9 mouse cellular contexts compared by ENCODE assay signal in genomic region chr5:130059413-130060328, GRCm38 (mm10). TPM values are rescaled to one million over a fixed set of nuclear protein-coding genes. Genes with fewer than 3 reads are reported as not detected.
DNase-seq lines count a peak whose midpoint lies in the region; ATAC-seq and TF ChIP-seq lines count a peak whose summit lies in the region.
"Had no signal": no experiment of that assay in that cellular context is flagged by ENCODE, and none has a peak within 500 bp of the region (broad histone marks: within the 10 kb centered on the region; RNA-seq: fewer than 3 reads in every experiment).

No protein-coding gene starts in this region.

- no peaks in the 10 kb centered on the region for H3K27me3 ChIP-seq in lung, embryonic 14.5 days (ENCODE audit: insufficient read depth, low read length)
- H3K27me3 ChIP-seq in hindbrain, embryonic 16.5 days (replicated peaks; ENCODE audit: control insufficient read depth, insufficient read depth, low read length) = no peaks in the 10 kb centered on the region
- no peaks in the 10 kb centered on the region for H3K27me3 ChIP-seq in neural tube, embryonic 15.5 days (replicated peaks)

- no peak for TF ChIP-seq POLR2A in lung, adult 2 months (IDR thresholded peaks at IDR 0.05; ENCODE audit: borderline replicate concordance, extremely low read depth, low read depth, low read length)

- H3K36me3 ChIP-seq in lung, embryonic 14.5 days (ENCODE audit: insufficient read depth) = peaks cover 30% of the 10 kb centered on the region
- peaks cover 5% of the 10 kb centered on the region for H3K36me3 ChIP-seq in hindbrain, embryonic 16.5 days (ENCODE audit: control insufficient read depth, insufficient read depth, low read length)
- peaks cover 27% of the 10 kb centered on the region for H3K36me3 ChIP-seq in neural tube, embryonic 15.5 days

- no peak overlapping the region for H3K9ac ChIP-seq in lung, embryonic 14.5 days
- no peak overlapping the region for H3K9ac ChIP-seq in hindbrain, embryonic 16.5 days (ENCODE audit: low read depth, low read length)
- H3K9ac ChIP-seq in neural tube, embryonic 15.5 days (replicated peaks) = no peak overlapping the region

- peak; percentile 35; the same call in 1 of the 2 replicates for ATAC-seq in lung, embryonic 14.5 days (ENCODE audit: insufficient read depth)
- ATAC-seq in hindbrain, embryonic 16.5 days = no peak
- no peak for ATAC-seq in neural tube, embryonic 15.5 days (ENCODE audit: low FRiP score)
- no peak for ATAC-seq in granulocyte monocyte progenitor cell, adult 5-6 weeks (replicated peaks; ENCODE audit: poor library complexity, severe bottlenecking)

- H3K4me3 ChIP-seq in lung, embryonic 14.5 days (ENCODE audit: low read depth, low read length) = no peak overlapping the region
- H3K4me3 ChIP-seq in lung, adult 2 months (replicated peaks; ENCODE audit: extremely low read depth, low read depth, low read length) = no peak overlapping the region
- no peak overlapping the region for H3K4me3 ChIP-seq in hindbrain, embryonic 16.5 days (ENCODE audit: low read length)
- no peak overlapping the region for H3K4me3 ChIP-seq in neural tube, embryonic 15.5 days (replicated peaks)

- H3K27ac ChIP-seq in lung, embryonic 14.5 days (ENCODE audit: low read depth) = peak overlapping the region; percentile 60; the same call in 1 of the 2 replicates
- 0 out of 2 replicates have a peak overlapping the region, but pooled peaks have one; percentile 29 for H3K27ac ChIP-seq in hindbrain, embryonic 16.5 days (ENCODE audit: low read depth, low read length)
- 0 out of 2 replicates have a peak overlapping the region, but pooled peaks have one; percentile 18 for H3K27ac ChIP-seq in neural tube, embryonic 15.5 days (replicated peaks)
- H3K27ac ChIP-seq: macrophage had no signal

- no peaks in the 10 kb centered on the region for H3K9me3 ChIP-seq in lung, embryonic 14.5 days (ENCODE audit: low read depth, low read length)
- no peaks in the 10 kb centered on the region for H3K9me3 ChIP-seq in hindbrain, embryonic 16.5 days (ENCODE audit: control insufficient read depth, low read length)
- no peaks in the 10 kb centered on the region for H3K9me3 ChIP-seq in neural tube, embryonic 15.5 days (replicated peaks)

- DNase-seq in adrenal gland, postnatal 10 days = peak; percentile 30
- DNase-seq in adrenal gland, postnatal 4 days (ENCODE audit: low spot score in 2 of 2) = no peak
- DNase-seq in lung, embryonic 14.5 days = peak; percentile 28
- no peak for DNase-seq in lung, adult 2 months
- DNase-seq in spleen, adult 12 weeks (ENCODE audit: low spot score) = no peak

- WGBS in lung, embryonic 14.5 days = 70% methylated on average over 12 of the region's 12 CpGs
- 55% methylated on average over 12 of the region's 12 CpGs for WGBS in lung, adult 2 months
- WGBS in hindbrain, embryonic 16.5 days = 75% methylated on average over 12 of the region's 12 CpGs
- 81% methylated on average over 12 of the region's 12 CpGs for WGBS in neural tube, embryonic 15.5 days

- no peak for TF ChIP-seq CTCF in lung, embryonic 14.5 days (IDR thresholded peaks at IDR 0.05; ENCODE audit: low read depth)
- no peak for TF ChIP-seq CTCF in lung, adult 2 months (IDR thresholded peaks at IDR 0.05; ENCODE audit: insufficient read depth, low read length)

- H3K4me2 ChIP-seq in lung, embryonic 14.5 days = no peak overlapping the region
- H3K4me2 ChIP-seq in hindbrain, embryonic 16.5 days (ENCODE audit: low read length) = no peak overlapping the region
- no peak overlapping the region for H3K4me2 ChIP-seq in neural tube, embryonic 15.5 days

- no peaks in the 10 kb centered on the region for H3K4me1 ChIP-seq in lung, embryonic 14.5 days (ENCODE audit: insufficient read depth)
- H3K4me1 ChIP-seq in lung, adult 2 months (ENCODE audit: control insufficient read depth, insufficient read depth, low read length) = peaks cover 3% of the 10 kb centered on the region; the same call in 1 of the 2 replicates
- H3K4me1 ChIP-seq in hindbrain, embryonic 16.5 days (ENCODE audit: control insufficient read depth, insufficient read depth, low read depth, low read length) = no peaks in the 10 kb centered on the region
- no peaks in the 10 kb centered on the region for H3K4me1 ChIP-seq in neural tube, embryonic 15.5 days

RNA-seq across cellular contexts. Expression of gene Tpst1, which starts 13.5 kb away (rescaled TPM):
- 10 to 100 TPM; 35.1 to 40.0 TPM for total RNA-seq in adrenal gland, postnatal 10 days (2021)
- total RNA-seq in adrenal gland, postnatal 4 days (2021) = 10 to 100 TPM; 41.7 to 43.8 TPM
- 76.1 and 77.3 TPM in 2 replicates for polyA plus RNA-seq in lung, embryonic 14.5 days (2014; fragmentation: Nextera tagmentation; extraction: Ambion mirVana)
- polyA plus RNA-seq in lung, adult 2 months (2012; rRNA removed) = 24.4 and 24.5 TPM in 2 replicates
- polyA plus RNA-seq in hindbrain, embryonic 16.5 days (2015; fragmentation: Nextera tagmentation; extraction: Ambion mirVana) = 58.3 and 59.2 TPM in 2 replicates
- 58.8 and 59.2 TPM in 2 replicates for polyA plus RNA-seq in neural tube, embryonic 15.5 days (2015; fragmentation: Nextera tagmentation; extraction: Ambion mirVana)
- total RNA-seq in granulocyte monocyte progenitor cell, adult 5-6 weeks (2014; fragmentation: Nextera tagmentation) = 16.0 and 17.3 TPM in 2 replicates
- 3.4 and 7.5 TPM in 2 replicates for total RNA-seq in granulocyte monocyte progenitor cell, adult 5-6 weeks (2017)

RNA-seq across cellular contexts. Expression of gene Crcp, which starts 30.6 kb away (rescaled TPM):
- 10 to 100 TPM; 27.7 to 34.4 TPM for total RNA-seq in adrenal gland, postnatal 10 days (2021)
- total RNA-seq in adrenal gland, postnatal 4 days (2021) = 10 to 100 TPM; 38.9 to 41.3 TPM
- polyA plus RNA-seq in lung, embryonic 14.5 days (2014; fragmentation: Nextera tagmentation; extraction: Ambion mirVana) = 27.5 and 28.3 TPM in 2 replicates
- 9.4 and 12.9 TPM in 2 replicates for polyA plus RNA-seq in lung, adult 2 months (2012; rRNA removed)
- 78.0 and 92.1 TPM in 2 replicates for polyA plus RNA-seq in hindbrain, embryonic 16.5 days (2015; fragmentation: Nextera tagmentation; extraction: Ambion mirVana)
- 73.4 and 80.4 TPM in 2 replicates for polyA plus RNA-seq in neural tube, embryonic 15.5 days (2015; fragmentation: Nextera tagmentation; extraction: Ambion mirVana)
- total RNA-seq in granulocyte monocyte progenitor cell, adult 5-6 weeks (2014; fragmentation: Nextera tagmentation) = 31.2 and 52.0 TPM in 2 replicates
- 40.7 and 67.6 TPM in 2 replicates for total RNA-seq in granulocyte monocyte progenitor cell, adult 5-6 weeks (2017)

RNA-seq across cellular contexts. Expression of gene Asl, which starts 30.6 kb away (rescaled TPM):
- 100 to 1,000 TPM; 120 to 174 TPM for total RNA-seq in adrenal gland, postnatal 10 days (2021)
- 100 to 1,000 TPM; 149 to 165 TPM for total RNA-seq in adrenal gland, postnatal 4 days (2021)
- polyA plus RNA-seq in lung, embryonic 14.5 days (2014; fragmentation: Nextera tagmentation; extraction: Ambion mirVana) = 23.1 and 24.3 TPM in 2 replicates
- polyA plus RNA-seq in lung, adult 2 months (2012; rRNA removed) = 22.1 and 27.3 TPM in 2 replicates
- polyA plus RNA-seq in hindbrain, embryonic 16.5 days (2015; fragmentation: Nextera tagmentation; extraction: Ambion mirVana) = 39.3 and 49.5 TPM in 2 replicates
- 38.7 and 46.2 TPM in 2 replicates for polyA plus RNA-seq in neural tube, embryonic 15.5 days (2015; fragmentation: Nextera tagmentation; extraction: Ambion mirVana)
- 34.6 and 40.6 TPM in 2 replicates for total RNA-seq in granulocyte monocyte progenitor cell, adult 5-6 weeks (2014; fragmentation: Nextera tagmentation)
- total RNA-seq in granulocyte monocyte progenitor cell, adult 5-6 weeks (2017) = 17.5 and 19.6 TPM in 2 replicates

RNA-seq across cellular contexts. Expression of gene Gusb, which starts 56.8 kb away (rescaled TPM):
- total RNA-seq in adrenal gland, postnatal 10 days (2021) = 10 to 100 TPM; 41.0 to 44.6 TPM
- total RNA-seq in adrenal gland, postnatal 4 days (2021) = 10 to 100 TPM; 61.0 to 61.5 TPM
- polyA plus RNA-seq in lung, embryonic 14.5 days (2014; fragmentation: Nextera tagmentation; extraction: Ambion mirVana) = 77.4 and 83.0 TPM in 2 replicates
- polyA plus RNA-seq in lung, adult 2 months (2012; rRNA removed) = 39.0 and 44.8 TPM in 2 replicates
- 35.8 and 37.3 TPM in 2 replicates for polyA plus RNA-seq in hindbrain, embryonic 16.5 days (2015; fragmentation: Nextera tagmentation; extraction: Ambion mirVana)
- 37.8 and 45.4 TPM in 2 replicates for polyA plus RNA-seq in neural tube, embryonic 15.5 days (2015; fragmentation: Nextera tagmentation; extraction: Ambion mirVana)
- 119 and 163 TPM in 2 replicates for total RNA-seq in granulocyte monocyte progenitor cell, adult 5-6 weeks (2014; fragmentation: Nextera tagmentation)
- 91.6 and 103 TPM in 2 replicates for total RNA-seq in granulocyte monocyte progenitor cell, adult 5-6 weeks (2017)

Comparison
In these comparisons a context has a peak if more than half of its experiments do, and no peak if none do; other contexts are left out.
1. DNase-seq: peak in adrenal gland, postnatal 10 days (single experiment) and lung, embryonic 14.5 days (single experiment); none in adrenal gland, postnatal 4 days (0 of 2), lung, adult 2 months (single experiment) and spleen, adult 12 weeks (single experiment).
2. Peak in every context shown above with its lines, with median percentiles within 50 percentile points of each other: H3K27ac ChIP-seq.